In the genomic region with DNA sequence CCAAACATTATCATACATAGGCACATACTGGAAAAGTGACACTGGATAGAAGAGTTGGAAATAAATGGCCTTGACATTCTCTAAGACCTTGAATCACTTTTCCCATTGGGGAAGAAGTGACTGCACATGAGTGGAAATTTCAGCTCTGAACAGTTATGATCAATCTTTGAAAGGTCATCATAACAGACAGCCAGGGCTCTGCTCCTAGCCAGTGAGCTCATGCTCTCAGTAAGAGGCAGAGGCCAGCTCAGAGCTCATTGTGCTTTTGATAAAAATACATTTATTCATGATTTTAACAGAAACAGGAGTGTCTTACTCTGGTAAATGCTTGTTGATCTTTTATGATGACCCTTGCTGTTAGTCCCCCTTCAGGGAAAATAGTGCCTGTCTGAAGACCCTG, we compare ENCODE assay signal across 17 mouse cellular contexts.
A peak's percentile ranks its signal among the peaks of the same experiment; 100 is the strongest.
DNase-seq lines count a peak whose midpoint lies in the region; ATAC-seq and TF ChIP-seq lines count a peak whose summit lies in the region.
"Had no signal": no experiment of that assay in that cellular context is flagged by ENCODE, and none has a peak within 500 bp of the region (broad histone marks: within the 10 kb centered on the region; RNA-seq: fewer than 3 reads in every experiment).

No protein-coding gene starts in this region.

- H3K36me3 ChIP-seq in midbrain, embryonic 14.5 days (ENCODE audit: control insufficient read depth, insufficient read depth, low read length) = no peaks in the 10 kb centered on the region
- H3K36me3 ChIP-seq in midbrain, embryonic 11.5 days (ENCODE audit: control insufficient read depth, insufficient read depth, low read length) = no peaks in the 10 kb centered on the region
- H3K36me3 ChIP-seq in heart, adult 2 months (ENCODE audit: control insufficient read depth, insufficient read depth, low read length) = no peaks in the 10 kb centered on the region
- no peaks in the 10 kb centered on the region for H3K36me3 ChIP-seq in hindbrain, embryonic 10.5 days
- H3K36me3 ChIP-seq: embryonic facial prominence, embryonic 10.5 days; embryonic facial prominence, embryonic 12.5 days had no signal

- no peak overlapping the region for H3K9ac ChIP-seq in midbrain, embryonic 14.5 days (replicated peaks; ENCODE audit: low read length)
- H3K9ac ChIP-seq in midbrain, embryonic 11.5 days (ENCODE audit: low read length) = no peak overlapping the region
- no peak overlapping the region for H3K9ac ChIP-seq in heart, adult 2 months (ENCODE audit: low read depth, low read length)
- H3K9ac ChIP-seq: embryonic facial prominence, embryonic 12.5 days had no signal

- no peaks in the 10 kb centered on the region for H3K4me1 ChIP-seq in midbrain, embryonic 14.5 days (ENCODE audit: control insufficient read depth, insufficient read depth, low read length)
- H3K4me1 ChIP-seq in midbrain, embryonic 11.5 days (ENCODE audit: control insufficient read depth, insufficient read depth, low read length) = no peaks in the 10 kb centered on the region
- H3K4me1 ChIP-seq in heart, adult 2 months (ENCODE audit: control insufficient read depth, insufficient read depth, low read length) = no peaks in the 10 kb centered on the region
- H3K4me1 ChIP-seq in hindbrain, embryonic 10.5 days (replicated peaks) = no peaks in the 10 kb centered on the region
- H3K4me1 ChIP-seq in lung, adult 2 months (ENCODE audit: control insufficient read depth, insufficient read depth, low read length) = no peaks in the 10 kb centered on the region
- H3K4me1 ChIP-seq: embryonic facial prominence, embryonic 10.5 days; embryonic facial prominence, embryonic 12.5 days had no signal

- no peak overlapping the region for H3K4me2 ChIP-seq in midbrain, embryonic 14.5 days (ENCODE audit: low read length)
- H3K4me2 ChIP-seq in midbrain, embryonic 11.5 days = no peak overlapping the region
- H3K4me2 ChIP-seq: embryonic facial prominence, embryonic 12.5 days had no signal

- H3K27me3 ChIP-seq in midbrain, embryonic 14.5 days (ENCODE audit: control insufficient read depth, insufficient read depth, low read length) = no peaks in the 10 kb centered on the region
- no peaks in the 10 kb centered on the region for H3K27me3 ChIP-seq in midbrain, embryonic 11.5 days (ENCODE audit: control insufficient read depth, insufficient read depth, low read length)
- no peaks in the 10 kb centered on the region for H3K27me3 ChIP-seq in heart, adult 2 months (ENCODE audit: control insufficient read depth, insufficient read depth, low read length)
- H3K27me3 ChIP-seq in hindbrain, embryonic 10.5 days (ENCODE audit: insufficient read depth, poor library complexity, severe bottlenecking) = no peaks in the 10 kb centered on the region
- H3K27me3 ChIP-seq: embryonic facial prominence, embryonic 12.5 days had no signal

- no peak overlapping the region for H3K4me3 ChIP-seq in midbrain, embryonic 14.5 days (replicated peaks; ENCODE audit: low read depth, low read length)
- no peak overlapping the region for H3K4me3 ChIP-seq in midbrain, embryonic 11.5 days (ENCODE audit: low read depth, low read length)
- H3K4me3 ChIP-seq in heart, adult 2 months = no peak overlapping the region
- H3K4me3 ChIP-seq in hindbrain, embryonic 10.5 days = no peak overlapping the region
- no peak overlapping the region for H3K4me3 ChIP-seq in lung, adult 2 months (replicated peaks; ENCODE audit: extremely low read depth, low read depth, low read length)
- H3K4me3 ChIP-seq: embryonic facial prominence, embryonic 10.5 days; embryonic facial prominence, embryonic 12.5 days had no signal

- no peak for TF ChIP-seq CTCF in heart, adult 2 months (IDR thresholded peaks at IDR 0.05)
- no peak for TF ChIP-seq CTCF in lung, adult 2 months (IDR thresholded peaks at IDR 0.05; ENCODE audit: insufficient read depth, low read length)

- intact Hi-C loops in heart, adult 2 months (cut with DNase I) = no loop called here

- H3K27ac ChIP-seq in midbrain, embryonic 14.5 days (replicated peaks; ENCODE audit: low read depth, low read length) = no peak overlapping the region
- no peak overlapping the region for H3K27ac ChIP-seq in midbrain, embryonic 11.5 days (ENCODE audit: low read depth, low read length)
- H3K27ac ChIP-seq in heart, adult 2 months = no peak overlapping the region
- no peak overlapping the region for H3K27ac ChIP-seq in hindbrain, embryonic 10.5 days
- H3K27ac ChIP-seq: embryonic facial prominence, embryonic 10.5 days; embryonic facial prominence, embryonic 12.5 days had no signal

- peak; percentile 1 for DNase-seq in midbrain, embryonic 14.5 days
- no peak for DNase-seq in midbrain, embryonic 11.5 days (ENCODE audit: low spot score, missing footprints)
- peak; percentile 23 for DNase-seq in adrenal gland, adult 8-10 months
- DNase-seq in adrenal gland, postnatal 14 days = peak; percentile 11
- DNase-seq in adrenal gland, postnatal 36 days = peak; percentile 12 to 42
- no peak for DNase-seq in heart, adult 2 months
- no peak for DNase-seq in hindbrain, embryonic 10.5 days (ENCODE audit: low spot score)
- DNase-seq in lung, adult 2 months = no peak
- DNase-seq: cerebellum, adult 11 months; cerebellum, adult 2 months; cerebellum, adult 9-10 months; cerebellum, postnatal 10 days; cerebellum, postnatal 25 days had no signal

- ATAC-seq in midbrain, embryonic 14.5 days (ENCODE audit: low FRiP score, low TSS enrichment) = no peak
- ATAC-seq in midbrain, embryonic 11.5 days (ENCODE audit: low FRiP score) = no peak
- ATAC-seq: forebrain, embryonic 14.5 days; forebrain, embryonic 16.5 days had no signal

- no peaks in the 10 kb centered on the region for H3K9me3 ChIP-seq in midbrain, embryonic 14.5 days (ENCODE audit: control insufficient read depth, low read length)
- H3K9me3 ChIP-seq in midbrain, embryonic 11.5 days (ENCODE audit: control insufficient read depth, low read length) = no peaks in the 10 kb centered on the region
- H3K9me3 ChIP-seq in hindbrain, embryonic 10.5 days = no peaks in the 10 kb centered on the region
- H3K9me3 ChIP-seq: embryonic facial prominence, embryonic 10.5 days; embryonic facial prominence, embryonic 12.5 days had no signal

- H3K79me2 ChIP-seq in heart, adult 2 months (replicated peaks; ENCODE audit: control insufficient read depth, insufficient read depth, low read length) = no peaks in the 10 kb centered on the region

- TF ChIP-seq POLR2A in heart, adult 2 months (IDR thresholded peaks at IDR 0.05; ENCODE audit: insufficient read depth, low read depth, low read length) = no peak
- TF ChIP-seq POLR2A in lung, adult 2 months (IDR thresholded peaks at IDR 0.05; ENCODE audit: borderline replicate concordance, extremely low read depth, low read depth, low read length) = no peak

- TF ChIP-seq EP300 in heart, adult 2 months (IDR thresholded peaks at IDR 0.05; ENCODE audit: insufficient read depth, low read depth, low read length) = no peak

Comparison
In these comparisons a context has a peak if more than half of its experiments do, and no peak if none do; other contexts are left out.
1. DNase-seq: peak in midbrain, embryonic 14.5 days (single experiment), adrenal gland, adult 8-10 months (single experiment), adrenal gland, postnatal 14 days (single experiment) and adrenal gland, postnatal 36 days (2 of 2); none in midbrain, embryonic 11.5 days (single experiment), heart, adult 2 months (0 of 2), hindbrain, embryonic 10.5 days (single experiment) and lung, adult 2 months (single experiment).